Mouse (Mus musculus) adrenal gland, postnatal 4 days (tissue): ENCODE measurements around the gene Tspyl1. TPM values are rescaled to one million over a fixed set of nuclear protein-coding genes. Genes with fewer than 3 reads are reported as not detected.

ENCODE experiments used
- DNase-seq, 2 experiments: peaks; one replicate each; pipeline ENCODE4 v3.0.0; 2021 to 2022; ENCODE audit warnings: low spot score in 2 of 2, mixed read lengths in 2 of 2
- total RNA-seq, 2 experiments: library from RNA; stranded (reverse); gene quantifications; 2 replicates each; pipeline ENCODE4 v1.2.3; 2021

Tspyl1 gene
- total RNA-seq, 2 experiments from 2014 or later = 61.4 to 65.3 TPM

- DNase-seq = no peak
Measured at GRCm38 (mm10) chr10:34297980-34298753, 16.2 kb downstream of the Tspyl1 start.

GRCm38 (mm10) chr10:34300368-34300767 is 18.4 kb downstream of the Tspyl1 start:
- no peak for DNase-seq

GRCm38 (mm10) chr10:34307070-34307469 is 25.1 kb downstream of the Tspyl1 start:
- no peak for DNase-seq

GRCm38 (mm10) chr10:34309915-34310685 is 28.1 kb downstream of the Tspyl1 start:
- DNase-seq = no peak

GRCm38 (mm10) chr10:34312536-34312935 is 30.5 kb downstream of the Tspyl1 start:
- DNase-seq = no peak

GRCm38 (mm10) chr10:34316571-34317216 is 34.7 kb downstream of the Tspyl1 start:
- no peak for DNase-seq

GRCm38 (mm10) chr10:34317217-34317606 is 35.2 kb downstream of the Tspyl1 start:
- DNase-seq = no peak

- DNase-seq = no peak
Measured at GRCm38 (mm10) chr10:34320809-34321208, 38.8 kb downstream of the Tspyl1 start.

- DNase-seq = no peak
Measured at GRCm38 (mm10) chr10:34326701-34327100, 44.7 kb downstream of the Tspyl1 start.

GRCm38 (mm10) chr10:34327144-34327543 is 45.2 kb downstream of the Tspyl1 start:
- DNase-seq = no peak

- no peak for DNase-seq
Measured at GRCm38 (mm10) chr10:34328310-34328709, 46.3 kb downstream of the Tspyl1 start.

Other genes starting within 250 kb of the Tspyl1 start
- not detected for gene Trappc3l, start 244.6 kb upstream of the Tspyl1 start, total RNA-seq
- not detected for gene Calhm4, start 237.9 kb upstream of the Tspyl1 start, total RNA-seq
- under 1 TPM; 0.17 to 0.31 TPM for gene Calhm5, start 185.7 kb upstream of the Tspyl1 start, total RNA-seq
- gene Calhm6, start 154.2 kb upstream of the Tspyl1 start, total RNA-seq = 1 to 10 TPM; 1.0 to 1.3 TPM
- gene Dse, start 74.5 kb upstream of the Tspyl1 start, total RNA-seq = 10 to 100 TPM; 15.4 to 17.8 TPM
- gene Tspyl4, start 15.3 kb downstream of the Tspyl1 start, total RNA-seq = 10 to 100 TPM; 24.7 to 29.1 TPM
- under 1 TPM; 0.39 to 0.48 TPM for gene Col10a1, start 107.8 kb downstream of the Tspyl1 start, total RNA-seq
- 10 to 100 TPM; 20.6 to 22.4 TPM for gene Nt5dc1, start 136.4 kb downstream of the Tspyl1 start, total RNA-seq
- 10 to 100 TPM; 17.0 to 19.0 TPM for gene Frk, start 201.2 kb downstream of the Tspyl1 start, total RNA-seq